8 mouse cellular contexts compared by ENCODE assay signal in the genomic region with DNA sequence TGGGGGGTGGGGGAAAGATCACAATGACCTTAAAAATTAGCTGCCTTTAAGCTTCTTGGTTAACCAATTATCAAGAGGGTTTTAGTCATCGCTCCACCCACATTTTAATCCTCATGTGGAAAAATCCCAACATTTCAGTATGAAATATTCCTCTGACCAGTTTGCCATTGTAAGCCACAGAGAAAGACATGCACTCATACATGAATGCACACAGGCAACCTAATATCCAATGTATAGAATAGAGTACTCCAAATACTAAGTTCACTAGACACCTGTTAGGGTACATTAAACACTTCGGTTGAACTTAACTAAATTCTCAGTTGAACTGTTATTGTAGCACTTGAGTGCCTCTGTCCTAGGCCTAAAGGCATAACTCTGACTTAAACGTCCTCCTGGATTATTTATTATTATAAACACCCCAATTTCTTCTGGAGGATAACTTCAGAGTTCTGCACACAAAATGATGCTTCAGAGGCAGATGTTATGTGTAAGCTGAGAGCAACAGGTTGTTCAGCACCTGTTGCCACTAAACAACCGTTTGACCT. TPM values are rescaled to one million over a fixed set of nuclear protein-coding genes. Genes with fewer than 3 reads are reported as not detected.
DNase-seq lines count a peak whose midpoint lies in the region; ATAC-seq and TF ChIP-seq lines count a peak whose summit lies in the region.

No protein-coding gene starts in this region.

- no peaks in the 10 kb centered on the region for H3K36me3 ChIP-seq in kidney, embryonic 16.5 days (ENCODE audit: insufficient read depth, low read length)
- H3K36me3 ChIP-seq in intestine, embryonic 16.5 days (ENCODE audit: control insufficient read depth, insufficient read depth, low read length): no peaks in the 10 kb centered on the region
- H3K36me3 ChIP-seq in myocyte (ENCODE audit: control insufficient read depth, insufficient read depth): peaks cover 4% of the 10 kb centered on the region

- H3K79me2 ChIP-seq in myocyte (ENCODE audit: control insufficient read depth, insufficient read depth): peaks cover 63% of the 10 kb centered on the region

- no peak for TF ChIP-seq CTCF in embryonic fibroblast, embryonic 13.5 days (IDR thresholded peaks at IDR 0.05; ENCODE audit: borderline replicate concordance, insufficient read depth, low read length)

- no peak for ATAC-seq in kidney, embryonic 16.5 days (ENCODE audit: low FRiP score, low TSS enrichment)
- ATAC-seq in intestine, embryonic 16.5 days: no peak

- no peaks in the 10 kb centered on the region for H3K27me3 ChIP-seq in kidney, embryonic 16.5 days (ENCODE audit: insufficient read depth, low read length)
- no peaks in the 10 kb centered on the region for H3K27me3 ChIP-seq in intestine, embryonic 16.5 days (replicated peaks; ENCODE audit: control insufficient read depth, insufficient read depth, low read length)
- no peaks in the 10 kb centered on the region for H3K27me3 ChIP-seq in myocyte (ENCODE audit: control insufficient read depth, insufficient read depth, insufficient read length)

- peak overlapping the region; percentile 99 for H3K27ac ChIP-seq in kidney, embryonic 16.5 days (ENCODE audit: low read length)
- peak overlapping the region; percentile 86 for H3K27ac ChIP-seq in embryonic fibroblast, embryonic 13.5 days (ENCODE audit: insufficient read depth, low read length)
- peak overlapping the region; percentile 98 for H3K27ac ChIP-seq in intestine, embryonic 16.5 days (ENCODE audit: low read length)

- no peak; the same call in 1 of the 2 replicates for TF ChIP-seq POLR2A in embryonic fibroblast, embryonic 13.5 days (IDR thresholded peaks at IDR 0.05; ENCODE audit: low read depth, low read length)
- TF ChIP-seq POLR2A in myocyte (IDR thresholded peaks at IDR 0.05; ENCODE audit: insufficient read length, low read depth): no peak

- no peak for DNase-seq in kidney, postnatal 4 days
- no peak for DNase-seq in adrenal gland, postnatal 14 days
- DNase-seq in retina, embryonic 14.5 days (ENCODE audit: low spot score): no peak
- DNase-seq in cerebellum, postnatal 10 days: no peak

- 45% methylated on average over 4 of the region's 4 CpGs for WGBS in kidney, embryonic 16.5 days
- 49% methylated on average over 4 of the region's 4 CpGs for whole genome bisulfite sequencing in intestine, embryonic 16.5 days

- H3K4me1 ChIP-seq in kidney, embryonic 16.5 days (ENCODE audit: insufficient read depth, low read length): peaks cover 69% of the 10 kb centered on the region
- H3K4me1 ChIP-seq in embryonic fibroblast, embryonic 13.5 days (ENCODE audit: control insufficient read depth, insufficient read depth, low read length): peaks cover 25% of the 10 kb centered on the region
- peaks cover 50% of the 10 kb centered on the region for H3K4me1 ChIP-seq in intestine, embryonic 16.5 days (ENCODE audit: control insufficient read depth, insufficient read depth, low read length)

- H3K4me2 ChIP-seq in kidney, embryonic 16.5 days (replicated peaks; ENCODE audit: low read depth, low read length): peak overlapping the region; percentile 75
- peak overlapping the region; percentile 88 for H3K4me2 ChIP-seq in intestine, embryonic 16.5 days (ENCODE audit: low read depth, low read length)
- peak overlapping the region; percentile 88 for H3K4me2 ChIP-seq in myocyte (ENCODE audit: low read depth)

- no peak overlapping the region for H3ac ChIP-seq in myocyte (ENCODE audit: control insufficient read depth, insufficient read length)

- peak overlapping the region; percentile 98 for H3K9ac ChIP-seq in kidney, embryonic 16.5 days (replicated peaks; ENCODE audit: low read length)
- H3K9ac ChIP-seq in intestine, embryonic 16.5 days (ENCODE audit: low read depth, low read length): peak overlapping the region; percentile 96

- H3K9me3 ChIP-seq in kidney, embryonic 16.5 days (ENCODE audit: low read length): no peaks in the 10 kb centered on the region
- H3K9me3 ChIP-seq in intestine, embryonic 16.5 days (ENCODE audit: control insufficient read depth, low read length): no peaks in the 10 kb centered on the region

- peak overlapping the region; percentile 94 for H3K4me3 ChIP-seq in kidney, embryonic 16.5 days (ENCODE audit: low read length)
- H3K4me3 ChIP-seq in embryonic fibroblast, embryonic 13.5 days (ENCODE audit: insufficient read depth, low read length): peak overlapping the region; percentile 80
- peak overlapping the region; percentile 82 for H3K4me3 ChIP-seq in intestine, embryonic 16.5 days (ENCODE audit: low read length)
- peak overlapping the region; percentile 63 for H3K4me3 ChIP-seq in myocyte

TF ChIP-seq in myocyte, 11 proteins besides CTCF, POLR2A, EP300 and RAD21:
- TF ChIP-seq E2F4 (IDR thresholded peaks at IDR 0.05; ENCODE audit: insufficient read depth) (no peak), TCF12 (IDR thresholded peaks at IDR 0.05; ENCODE audit: insufficient read depth, poor library complexity, severe bottlenecking) (no peak), MAX (IDR thresholded peaks at IDR 0.05; ENCODE audit: low read depth) (no peak), CEBPB (IDR thresholded peaks at IDR 0.05; ENCODE audit: insufficient read depth, poor library complexity, severe bottlenecking) (no peak), MYOD1 (IDR thresholded peaks at IDR 0.05; ENCODE audit: control insufficient read depth in 1 of 3, insufficient read length in 2 of 3, low read depth in 2 of 3) (peak in 2 of 3 experiments; percentile 31 to 56)

RNA-seq across cellular contexts. Expression of a gene that starts 1.9 kb away (rescaled TPM):
- polyA plus RNA-seq in kidney, embryonic 16.5 days (2015; fragmentation: Nextera tagmentation; extraction: Ambion mirVana): 362 and 426 TPM in 2 replicates
- 211 and 238 TPM in 2 replicates for polyA plus RNA-seq in embryonic fibroblast, embryonic 13.5 days (2011; ENCODE audit: insufficient read length, low read depth, missing spikeins)
- polyA plus RNA-seq in intestine, embryonic 16.5 days (2015; fragmentation: Nextera tagmentation; extraction: Ambion mirVana): 262 and 319 TPM in 2 replicates
- polyA plus RNA-seq in myocyte (2012; fragmentation: generic; extraction: Trizol): 389 TPM
- total RNA-seq in adrenal gland, postnatal 14 days (2021): 548 and 554 TPM in 2 replicates
